Mouse (Mus musculus) lung, postnatal 0 days (tissue): Measurements from ENCODE around the gene Extl1. TPM values are rescaled to one million over a fixed set of nuclear protein-coding genes. Genes with fewer than 3 reads are reported as not detected.
A peak's percentile ranks its signal among the peaks of the same experiment; 100 is the strongest.

Source experiments
- ATAC-seq: fragments of 200-750 bp; cut with Nextera tagmentation; 2 replicates; pipeline ENCODE4 v1.8.0; 2017; ENCODE audit warnings: moderate library complexity
- DNase-seq: peaks from one replicate; pipeline ENCODE4 v3.0.0-alpha.2; 2016; ENCODE audit warnings: low spot score
- H3K27ac ChIP-seq: fragments of 300-500 bp; sonication (generic); 2 replicates; pipeline ENCODE4 v1.5.1; 2014; ENCODE audit warnings: antibody characterized with exemption, mild to moderate bottlenecking, low read length, mixed read lengths
- H3K27me3 ChIP-seq: fragments of 300-500 bp; sonication (generic); replicated peaks from 2 replicates; pipeline ENCODE4 v1.6.1; 2014; ENCODE audit warnings: low read length, mixed read lengths; ENCODE audit not compliant: insufficient read depth
- H3K36me3 ChIP-seq: fragments of 300-500 bp; sonication (generic); 2 replicates; pipeline ENCODE4 v1.6.1; 2014; ENCODE audit warnings: low read length, mixed read lengths; ENCODE audit not compliant: insufficient read depth
- H3K4me1 ChIP-seq: fragments of 300-500 bp; sonication (generic); 2 replicates; pipeline ENCODE4 v1.6.1; 2014; ENCODE audit warnings: antibody characterized with exemption, low read depth, low read length, mixed read lengths; ENCODE audit not compliant: insufficient read depth
- H3K4me2 ChIP-seq: fragments of 300-500 bp; sonication (generic); replicated peaks from 2 replicates; pipeline ENCODE4 v1.6.1; 2014; ENCODE audit warnings: low read depth, mild to moderate bottlenecking, low read length, moderate library complexity, mixed read lengths
- H3K4me3 ChIP-seq: fragments of 300-500 bp; sonication (generic); 2 replicates; pipeline ENCODE4 v1.5.1; 2014; ENCODE audit warnings: low read depth, low read length
- H3K9ac ChIP-seq: fragments of 300-500 bp; sonication (generic); replicated peaks from 2 replicates; pipeline ENCODE4 v1.6.1; 2014; ENCODE audit warnings: low read depth, mild to moderate bottlenecking
- H3K9me3 ChIP-seq: fragments of 300-500 bp; sonication (generic); 2 replicates; pipeline ENCODE4 v1.6.1; 2016; ENCODE audit warnings: low read length, mixed read lengths
- CTCF ChIP-seq: IDR thresholded peaks from 2 replicates; pipeline ENCODE4 v1.5.1; 2016; ENCODE audit warnings: antibody characterized with exemption, mild to moderate bottlenecking
- EP300 ChIP-seq: IDR thresholded peaks from 2 replicates; pipeline ENCODE4 v1.6.1; 2016; ENCODE audit warnings: antibody characterized with exemption, mild to moderate bottlenecking, control low read depth
- WGBS: fragments of 180-500 bp; shearing (Covaris S2); extraction: QIAGEN DNeasy Blood & Tissue Kit; methylation state at CpG from one replicate; pipeline ENCODE4 v1.1.7; 2014; 5-methylcytosine and 5-hydroxymethylcytosine counted together
- polyA plus RNA-seq: library from polyadenylated mRNA; unstranded; fragments of >200 nt; fragmentation: Nextera tagmentation; extraction: Ambion mirVana; gene quantifications from 2 replicates; pipeline ENCODE4 v1.2.1, GENCODE M21; 2015

Gene Extl1
- polyA plus RNA-seq, 1 experiment from 2014 or later = 0.82 TPM

DNA sequence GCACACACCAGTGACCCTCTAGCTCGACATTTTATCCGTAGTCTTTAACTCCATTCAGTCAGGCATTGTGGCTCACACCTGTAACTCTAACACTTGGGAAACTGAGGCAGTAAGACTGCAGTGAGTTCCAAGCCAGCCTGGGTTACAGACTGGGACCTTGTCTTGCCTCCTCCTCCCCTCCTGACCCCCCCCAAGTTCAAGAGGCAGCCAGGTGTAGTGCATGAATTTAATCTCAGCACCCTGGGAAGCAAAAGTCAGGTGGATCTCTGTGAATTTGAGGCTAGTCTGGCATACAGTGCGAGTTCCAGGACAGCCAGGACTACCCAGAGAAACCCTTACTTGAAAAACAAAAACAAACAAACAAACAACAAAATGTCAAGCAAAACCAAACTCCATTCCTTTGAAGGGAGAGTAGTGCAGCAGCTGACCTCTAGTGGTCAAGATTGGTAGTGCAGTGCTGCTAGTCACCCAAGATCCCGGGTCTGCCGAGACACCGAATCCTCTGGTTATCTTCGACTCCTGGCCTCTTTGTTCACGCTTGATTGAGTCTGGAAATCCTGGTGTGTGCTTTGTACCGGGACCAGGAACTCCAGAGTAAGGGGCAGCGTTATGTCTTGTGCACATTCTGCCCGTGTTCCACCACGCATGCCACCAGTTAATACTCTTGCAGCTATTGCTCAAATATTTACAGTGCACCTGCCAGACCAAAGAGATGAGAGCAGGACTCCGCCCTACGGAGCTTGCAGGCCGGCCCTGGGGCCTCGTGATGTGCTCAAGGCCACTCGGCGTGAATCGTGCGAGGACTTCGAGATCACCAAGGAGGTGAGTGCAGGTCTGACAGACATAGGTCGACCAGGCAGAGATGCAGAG, 26.8 kb downstream of the Extl1 start:
- H3K9ac ChIP-seq = no peak overlapping the region
- no peaks in the 10 kb centered on the region for H3K9me3 ChIP-seq
- H3K27ac ChIP-seq = peak overlapping the region; percentile 52
- ATAC-seq (peak; percentile 52), DNase-seq (peak; percentile 81)
- no peaks in the 10 kb centered on the region for H3K36me3 ChIP-seq
- H3K4me2 ChIP-seq = peak overlapping the region; percentile 32; the same call in 1 of the 2 replicates
- no peaks in the 10 kb centered on the region for H3K27me3 ChIP-seq
- no peak for TF ChIP-seq EP300
- TF ChIP-seq CTCF = peak; percentile 97
- peaks cover 14% of the 10 kb centered on the region; the same call in 1 of the 2 replicates for H3K4me1 ChIP-seq
- WGBS = 11% methylated on average over 22 of the region's 22 CpGs
- no peak overlapping the region for H3K4me3 ChIP-seq

- Histone ChIP-seq H3K4me1 (peaks cover 17% of the 10 kb centered on the region; the same call in 1 of the 2 replicates), H3K4me3 (no peak overlapping the region), H3K4me2 (no peak overlapping the region), H3K9me3 (no peaks in the 10 kb centered on the region), H3K36me3 (no peaks in the 10 kb centered on the region), H3K9ac (no peak overlapping the region), H3K27ac (peak overlapping the region; percentile 52), H3K27me3 (no peaks in the 10 kb centered on the region)
- no peak for TF ChIP-seq CTCF
- TF ChIP-seq EP300 = peak; percentile 83
- ATAC-seq = peak; percentile 84
- DNase-seq = peak; percentile 89
- WGBS = 33% methylated on average over 16 of the region's 16 CpGs
Observed at GRCm38 (mm10) chr4:134355841-134356452, 27.7 kb downstream of the Extl1 start.

DNA sequence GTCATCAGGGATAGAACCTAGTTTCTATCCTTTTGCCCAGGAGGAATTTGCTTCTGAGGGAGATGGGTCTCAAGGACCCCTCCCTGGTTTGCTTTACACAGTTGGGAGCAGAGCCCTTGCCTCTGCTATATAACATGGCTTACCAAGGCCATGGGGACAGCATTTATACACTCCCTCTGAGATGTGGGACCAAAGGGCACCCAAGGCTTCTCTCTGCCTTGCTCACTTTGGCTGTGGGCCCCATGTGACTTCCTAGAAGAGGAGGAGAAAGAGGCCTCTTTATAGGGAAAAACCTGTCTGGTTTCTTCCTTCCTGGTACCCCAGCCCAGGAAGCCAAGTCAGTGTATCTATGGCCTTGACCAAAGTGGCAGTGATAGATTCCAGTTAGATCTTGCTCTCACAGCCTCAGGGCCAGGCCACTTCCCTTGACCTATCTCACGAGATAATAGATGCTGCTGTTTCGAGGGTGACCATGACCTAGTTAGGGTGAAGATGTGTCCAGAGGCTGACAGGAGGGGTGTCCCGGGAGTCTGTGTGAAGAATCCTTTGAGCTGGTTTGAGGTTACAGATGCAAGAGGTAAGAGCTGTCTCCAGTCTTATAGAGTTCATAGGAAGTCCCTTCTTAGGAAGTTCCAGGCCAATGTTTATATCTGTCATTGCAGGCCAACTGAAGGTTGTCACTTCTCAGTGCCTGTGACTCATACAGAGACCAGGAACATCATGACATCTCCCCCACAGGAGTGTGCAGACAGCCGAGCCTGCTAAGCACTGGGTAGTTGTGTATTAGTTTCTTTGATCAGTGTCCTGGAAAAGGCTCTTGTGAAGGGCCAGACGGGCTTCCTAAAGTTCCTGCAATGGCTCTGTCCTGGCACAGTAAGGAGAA, 29.9 kb downstream of the Extl1 start:
- ATAC-seq (no peak), DNase-seq (no peak)
- H3K4me2 ChIP-seq = no peak overlapping the region
- no peak for TF ChIP-seq EP300
- no peak for TF ChIP-seq CTCF
- H3K27ac ChIP-seq = no peak overlapping the region
- peaks cover 17% of the 10 kb centered on the region; the same call in 1 of the 2 replicates for H3K4me1 ChIP-seq
- H3K27me3 ChIP-seq = no peaks in the 10 kb centered on the region
- H3K9ac ChIP-seq = no peak overlapping the region
- WGBS = 67% methylated on average over 5 of the region's 5 CpGs
- no peaks in the 10 kb centered on the region for H3K36me3 ChIP-seq
- H3K9me3 ChIP-seq = no peaks in the 10 kb centered on the region
- no peak overlapping the region for H3K4me3 ChIP-seq

DNA sequence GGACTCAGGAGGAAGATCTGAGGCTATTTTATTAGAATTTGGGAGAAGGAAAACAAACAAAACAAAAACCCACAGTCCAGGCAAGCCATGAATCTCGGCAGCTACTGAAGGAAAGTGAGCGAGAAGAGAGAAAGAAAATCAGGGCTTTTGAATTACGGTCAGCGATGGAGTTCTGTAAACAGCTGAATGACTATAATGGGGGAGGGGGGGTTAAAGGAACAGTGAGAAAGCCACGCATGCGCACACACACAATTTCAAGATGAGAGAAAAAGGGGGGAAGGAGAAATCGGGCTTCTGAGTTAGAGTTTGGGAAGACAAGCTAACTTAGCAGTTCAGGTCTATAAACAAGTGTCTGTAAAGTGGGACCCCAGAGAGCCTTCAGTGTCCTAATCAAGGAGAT, 30.7 kb downstream of the Extl1 start:
- H3K4me2 ChIP-seq = no peak overlapping the region
- H3K27ac ChIP-seq = no peak overlapping the region
- H3K9me3 ChIP-seq = no peaks in the 10 kb centered on the region
- H3K36me3 ChIP-seq = no peaks in the 10 kb centered on the region
- 68% methylated on average over 7 of the region's 7 CpGs for WGBS
- no peaks in the 10 kb centered on the region for H3K27me3 ChIP-seq
- H3K4me1 ChIP-seq = peaks cover 17% of the 10 kb centered on the region; the same call in 1 of the 2 replicates
- H3K9ac ChIP-seq = no peak overlapping the region
- ATAC-seq = no peak
- no peak for TF ChIP-seq CTCF
- no peak for TF ChIP-seq EP300
- no peak for DNase-seq
- H3K4me3 ChIP-seq = no peak overlapping the region

GRCm38 (mm10) chr4:134352261-134352707, 31.4 kb downstream of the Extl1 start:
- WGBS = 61% methylated on average over 12 of the region's 12 CpGs

More at GRCm38 (mm10) chr4:134352261-134352707, 31.4 kb downstream of the Extl1 start:
- Histone ChIP-seq H3K9me3 (no peaks in the 10 kb centered on the region), H3K27me3 (no peaks in the 10 kb centered on the region), H3K36me3 (no peaks in the 10 kb centered on the region), H3K9ac (no peak overlapping the region), H3K4me2 (no peak overlapping the region), H3K4me3 (no peak overlapping the region), H3K4me1 (peaks cover 17% of the 10 kb centered on the region; the same call in 1 of the 2 replicates), H3K27ac (no peak overlapping the region)
- ATAC-seq (no peak), DNase-seq (no peak)
- TF ChIP-seq EP300 = no peak
